Comparison of ENCODE assay signal across 29 mouse cellular contexts in the genomic region with DNA sequence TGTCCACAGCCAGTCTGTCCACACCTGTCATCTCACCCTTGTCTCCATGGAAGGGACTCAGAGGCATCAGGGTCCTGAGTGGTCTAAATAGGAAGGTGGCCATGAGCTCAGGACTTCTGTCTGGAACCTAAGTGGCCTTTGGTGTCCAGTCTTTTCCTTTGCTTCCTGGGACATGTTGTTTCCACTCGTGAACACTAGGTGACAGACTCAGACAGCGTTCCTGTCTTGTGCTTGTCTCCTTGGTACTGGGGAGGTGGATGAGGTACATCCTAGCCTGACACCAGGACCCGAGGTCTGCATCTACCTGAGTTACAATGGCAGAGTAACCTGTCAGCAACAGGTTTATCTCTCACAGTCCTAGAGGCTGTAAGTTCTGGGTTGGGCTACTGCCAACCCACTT.
DNase-seq lines count a peak whose midpoint lies in the region; ATAC-seq and TF ChIP-seq lines count a peak whose summit lies in the region.
"Had no signal": no experiment of that assay in that cellular context is flagged by ENCODE, and none has a peak within 500 bp of the region (broad histone marks: within the 10 kb centered on the region; RNA-seq: fewer than 3 reads in every experiment).

No protein-coding gene starts in this region.

- no peaks in the 10 kb centered on the region for H3K36me3 ChIP-seq in heart, postnatal 0 days (replicated peaks; ENCODE audit: control insufficient read depth, insufficient read depth, low read length)
- H3K36me3 ChIP-seq in heart, embryonic 11.5 days (ENCODE audit: control insufficient read depth, insufficient read depth, low read length), result no peaks in the 10 kb centered on the region
- H3K36me3 ChIP-seq: embryonic facial prominence, embryonic 12.5 days; heart, embryonic 13.5 days; kidney, embryonic 15.5 days; midbrain, embryonic 10.5 days had no signal

- TF ChIP-seq CTCF in heart, postnatal 0 days (IDR thresholded peaks at IDR 0.05; ENCODE audit: low read depth), result peak; percentile 31; the same call in 1 of the 2 replicates
- TF ChIP-seq CTCF in left cerebral cortex, adult 2 months (IDR thresholded peaks at IDR 0.05), result peak; percentile 43
- peak; percentile 62 for TF ChIP-seq CTCF in cortical plate, adult 2 months (IDR thresholded peaks at IDR 0.05; ENCODE audit: extremely low read depth, insufficient read depth, low read length)

- H3K9ac ChIP-seq in heart, postnatal 0 days (replicated peaks; ENCODE audit: low read depth, low read length), result no peak overlapping the region
- H3K9ac ChIP-seq in heart, embryonic 11.5 days (ENCODE audit: low read depth, low read length), result no peak overlapping the region
- H3K9ac ChIP-seq: embryonic facial prominence, embryonic 12.5 days; forebrain, embryonic 15.5 days; heart, embryonic 13.5 days; kidney, embryonic 15.5 days; liver, embryonic 14.5 days; lung, embryonic 14.5 days; neural tube, embryonic 13.5 days had no signal

- DNase-seq in embryo, embryonic 10 days (ENCODE audit: low spot score), result peak; percentile 13
- no peak for DNase-seq in embryo, embryonic 11 days
- DNase-seq in heart, postnatal 0 days (ENCODE audit: low spot score), result no peak
- DNase-seq in left cerebral cortex, adult 2 months (ENCODE audit: extremely low spot score in 1 of 2, low spot score in 2 of 2), result no peak
- no peak for DNase-seq in left cerebral cortex, adult 11 months (ENCODE audit: low spot score)
- DNase-seq in right cerebral cortex, postnatal 25 days, result no peak
- DNase-seq: adrenal gland, postnatal 14 days; cerebellum, adult 18-20 months; cerebellum, postnatal 14 days; gastrocnemius, postnatal 25 days; heart, adult 11 months; heart, postnatal 14 days; kidney, adult 11 months; kidney, postnatal 36 days; layer of hippocampus, postnatal 36 days; liver; lung, embryonic 14.5 days; thymus, postnatal 14 days had no signal

- no peak for TF ChIP-seq POLR2A in cortical plate, adult 2 months (IDR thresholded peaks at IDR 0.05; ENCODE audit: extremely low read depth, insufficient read depth, low read length)

- no peak overlapping the region for H3K27ac ChIP-seq in heart, postnatal 0 days (ENCODE audit: low read depth)
- H3K27ac ChIP-seq in heart, embryonic 11.5 days (ENCODE audit: low read depth, low read length), result no peak overlapping the region
- no peak overlapping the region for H3K27ac ChIP-seq in left cerebral cortex, adult 2 months
- H3K27ac ChIP-seq in cortical plate, adult 2 months (ENCODE audit: insufficient read depth, low read length), result no peak overlapping the region
- H3K27ac ChIP-seq: embryonic facial prominence, embryonic 12.5 days; forebrain, embryonic 15.5 days; heart, embryonic 13.5 days; kidney, embryonic 15.5 days; liver, embryonic 14.5 days; midbrain, embryonic 10.5 days; neural tube, embryonic 13.5 days had no signal

- no peak overlapping the region for H3K4me2 ChIP-seq in heart, postnatal 0 days (ENCODE audit: low read depth, low read length)
- H3K4me2 ChIP-seq in heart, embryonic 11.5 days, result no peak overlapping the region
- H3K4me2 ChIP-seq: embryonic facial prominence, embryonic 12.5 days; forebrain, embryonic 15.5 days; heart, embryonic 13.5 days; kidney, embryonic 15.5 days; lung, embryonic 14.5 days; neural tube, embryonic 13.5 days had no signal

- no peak for ATAC-seq in heart, postnatal 0 days (ENCODE audit: insufficient read depth, low read depth)
- ATAC-seq in heart, embryonic 11.5 days (replicated peaks; ENCODE audit: insufficient number of reproducible peaks, low FRiP score, low TSS enrichment), result no peak
- ATAC-seq: forebrain, embryonic 15.5 days; midbrain, embryonic 16.5 days had no signal

- no peak overlapping the region for H3K4me3 ChIP-seq in heart, postnatal 0 days (ENCODE audit: low read depth, low read length)
- H3K4me3 ChIP-seq in heart, embryonic 11.5 days (ENCODE audit: low read depth, low read length), result no peak overlapping the region
- no peak overlapping the region for H3K4me3 ChIP-seq in left cerebral cortex, adult 2 months
- no peak overlapping the region for H3K4me3 ChIP-seq in cortical plate, adult 2 months (ENCODE audit: insufficient read depth, low read length)
- H3K4me3 ChIP-seq: embryonic facial prominence, embryonic 12.5 days; forebrain, embryonic 15.5 days; heart, embryonic 13.5 days; kidney, embryonic 15.5 days; midbrain, embryonic 10.5 days; myocyte; neural tube, embryonic 13.5 days had no signal

- 38% methylated on average over 3 of the region's 3 CpGs for WGBS in heart, postnatal 0 days
- WGBS in heart, embryonic 11.5 days (ENCODE audit: insufficient replicate concordance), result 49% methylated on average over 3 of the region's 3 CpGs

- no peaks in the 10 kb centered on the region for H3K27me3 ChIP-seq in heart, postnatal 0 days (ENCODE audit: control insufficient read depth, insufficient read depth, low read length)
- H3K27me3 ChIP-seq in heart, embryonic 11.5 days (ENCODE audit: control insufficient read depth, insufficient read depth, low read length), result 0 out of 2 replicates have a peak, but pooled peaks cover 3% of the 10 kb centered on the region
- H3K27me3 ChIP-seq: embryonic facial prominence, embryonic 12.5 days; forebrain, embryonic 15.5 days; kidney, embryonic 15.5 days; neural tube, embryonic 13.5 days had no signal

- no peaks in the 10 kb centered on the region for H3K4me1 ChIP-seq in heart, postnatal 0 days (ENCODE audit: control insufficient read depth, insufficient read depth)
- no peaks in the 10 kb centered on the region for H3K4me1 ChIP-seq in heart, embryonic 11.5 days (ENCODE audit: control insufficient read depth, insufficient read depth, low read length)
- peaks cover 4% of the 10 kb centered on the region for H3K4me1 ChIP-seq in cortical plate, adult 2 months (ENCODE audit: control insufficient read depth, insufficient read depth, low read length)
- H3K4me1 ChIP-seq: embryonic facial prominence, embryonic 12.5 days; forebrain, embryonic 15.5 days; heart, embryonic 13.5 days; kidney, embryonic 15.5 days; midbrain, embryonic 10.5 days; neural tube, embryonic 13.5 days had no signal

- H3K9me3 ChIP-seq in heart, postnatal 0 days (replicated peaks; ENCODE audit: control insufficient read depth, low read length), result no peaks in the 10 kb centered on the region
- no peaks in the 10 kb centered on the region for H3K9me3 ChIP-seq in heart, embryonic 11.5 days (replicated peaks; ENCODE audit: control insufficient read depth, low read length)
- H3K9me3 ChIP-seq: embryonic facial prominence, embryonic 12.5 days; forebrain, embryonic 15.5 days; heart, embryonic 13.5 days; kidney, embryonic 15.5 days; midbrain, embryonic 10.5 days; neural tube, embryonic 13.5 days had no signal

- no peak for TF ChIP-seq EP300 in heart, postnatal 0 days (IDR thresholded peaks at IDR 0.05; ENCODE audit: low read depth)

- intact Hi-C loops in left cerebral cortex, adult 2 months (cut with DNase I), result no loop called here
